Comparison of ENCODE assay signal across 13 mouse cellular contexts in genomic region chr9:99418377-99418776, GRCm38 (mm10). TPM values are rescaled to one million over a fixed set of nuclear protein-coding genes. Genes with fewer than 3 reads are reported as not detected.
DNase-seq lines count a peak whose midpoint lies in the region; ATAC-seq and TF ChIP-seq lines count a peak whose summit lies in the region.
"Had no signal": no experiment of that assay in that cellular context is flagged by ENCODE, and none has a peak within 500 bp of the region (broad histone marks: within the 10 kb centered on the region; RNA-seq: fewer than 3 reads in every experiment).

No protein-coding gene starts in this region.

- no peak for TF ChIP-seq CTCF in CH12.LX (conservative IDR thresholded peaks at IDR 0.05 in 1 of 2, IDR thresholded peaks at IDR 0.05 in 1 of 2; ENCODE audit: low read depth in 2 of 2, low read length in 2 of 2)
- no peak for TF ChIP-seq CTCF in thymus, adult 2 months (IDR thresholded peaks at IDR 0.05; ENCODE audit: borderline replicate concordance, control insufficient read depth, extremely low read depth, insufficient read depth, low read length, poor library complexity)

- in situ Hi-C loops in CH12.LX (cut with MboI; ENCODE audit: low pct_ligation_motif_present, low pct_unique_long_range_greater_than_20kb, low sequenced_read_pairs): no loop called here

- H3K27ac ChIP-seq in CH12.LX (ENCODE audit: insufficient read depth, low read depth): no peak overlapping the region
- peak overlapping the region; percentile 74 for H3K27ac ChIP-seq in limb, embryonic 15.5 days
- H3K27ac ChIP-seq in thymus, adult 2 months (ENCODE audit: control insufficient read depth, insufficient read depth, low read length): no peak overlapping the region
- H3K27ac ChIP-seq: limb, embryonic 12.5 days; stomach, embryonic 15.5 days had no signal

- peaks cover 8 to 17% of the 10 kb centered on the region in 2 experiments for H3K4me1 ChIP-seq in CH12.LX (ENCODE audit: control insufficient read depth in 1 of 2, insufficient read depth in 2 of 2)
- H3K4me1 ChIP-seq in limb, embryonic 15.5 days: peaks cover 39% of the 10 kb centered on the region
- H3K4me1 ChIP-seq in thymus, adult 2 months (replicated peaks; ENCODE audit: control insufficient read depth, insufficient read depth, low read length): peaks cover 7% of the 10 kb centered on the region
- H3K4me1 ChIP-seq: stomach, embryonic 15.5 days had no signal

- H3K4me3 ChIP-seq in CH12.LX (replicated peaks in 1 of 3; ENCODE audit: low read depth in 2 of 3, low read length in 2 of 3, poor library complexity in 1 of 3): no peak overlapping the region
- H3K4me3 ChIP-seq in limb, embryonic 15.5 days: no peak overlapping the region
- no peak overlapping the region for H3K4me3 ChIP-seq in thymus, adult 2 months (ENCODE audit: control insufficient read depth, insufficient read depth, low read length)
- H3K4me3 ChIP-seq: limb, embryonic 12.5 days; stomach, embryonic 15.5 days had no signal

- dilution Hi-C loops in CH12.LX (cut with MboI; ENCODE audit: extremely low pct_ligation_motif_present, extremely low pct_unique_long_range_greater_than_20kb, low sequenced_read_pairs): no loop called here

- no peak overlapping the region for H3K9ac ChIP-seq in CH12.LX (ENCODE audit: insufficient read depth, low read depth)
- H3K9ac ChIP-seq in limb, embryonic 15.5 days: no peak overlapping the region
- H3K9ac ChIP-seq: limb, embryonic 12.5 days; stomach, embryonic 15.5 days had no signal

- DNase-seq in cerebellum, postnatal 14 days: peak; percentile 69 to 73
- DNase-seq in cerebellum, adult 8-10 months: no peak
- no peak for DNase-seq in CH12.LX (ENCODE audit: extremely low read depth)
- DNase-seq in heart, postnatal 25 days (ENCODE audit: low spot score): no peak
- DNase-seq in thymus, adult 2 months: no peak
- no peak for DNase-seq in gastrocnemius, postnatal 10 days
- DNase-seq: adrenal gland, postnatal 10 days had no signal

- no peak overlapping the region for H3K4me2 ChIP-seq in CH12.LX (ENCODE audit: insufficient read depth, low read depth, poor library complexity, severe bottlenecking)
- no peak overlapping the region for H3K4me2 ChIP-seq in limb, embryonic 15.5 days
- H3K4me2 ChIP-seq: limb, embryonic 12.5 days; stomach, embryonic 15.5 days had no signal

- no peaks in the 10 kb centered on the region for H3K79me2 ChIP-seq in CH12.LX (replicated peaks; ENCODE audit: control insufficient read depth, extremely low read depth, insufficient read depth, poor library complexity, severe bottlenecking)

- 41% methylated on average over 5 of the region's 5 CpGs for WGBS in limb, embryonic 15.5 days
- WGBS in thymus, adult 2 months: 74% methylated on average over 5 of the region's 5 CpGs

- no peak for TF ChIP-seq RAD21 in CH12.LX (IDR thresholded peaks at IDR 0.05; ENCODE audit: low read depth, low read length)

- H3K9me3 ChIP-seq in CH12.LX (replicated peaks; ENCODE audit: low read length): no peaks in the 10 kb centered on the region
- no peaks in the 10 kb centered on the region for H3K9me3 ChIP-seq in limb, embryonic 15.5 days
- H3K9me3 ChIP-seq: limb, embryonic 12.5 days; stomach, embryonic 15.5 days had no signal

- no peaks in the 10 kb centered on the region for H3K36me3 ChIP-seq in CH12.LX (replicated peaks in 1 of 2; ENCODE audit: control insufficient read depth in 1 of 2, insufficient read depth in 1 of 2, low read length in 1 of 2)
- H3K36me3 ChIP-seq in limb, embryonic 15.5 days: no peaks in the 10 kb centered on the region
- H3K36me3 ChIP-seq in thymus, adult 2 months (ENCODE audit: control insufficient read depth, insufficient read depth, low read length): no peaks in the 10 kb centered on the region
- H3K36me3 ChIP-seq: limb, embryonic 12.5 days; stomach, embryonic 15.5 days had no signal

- peak; percentile 13; the same call in 1 of the 2 replicates for ATAC-seq in granulocyte monocyte progenitor cell, adult 5-6 weeks (replicated peaks; ENCODE audit: poor library complexity, severe bottlenecking)
- peak; percentile 53; the same call in 1 of the 2 replicates for ATAC-seq in limb, embryonic 15.5 days (ENCODE audit: insufficient number of reproducible peaks, low FRiP score, low TSS enrichment, low read depth)

- intact Hi-C loops in heart, postnatal 25 days (cut with DNase I): no loop called here

- peaks cover 3% of the 10 kb centered on the region for H3K27me3 ChIP-seq in CH12.LX (replicated peaks)
- H3K27me3 ChIP-seq in limb, embryonic 15.5 days: no peaks in the 10 kb centered on the region
- no peaks in the 10 kb centered on the region for H3K27me3 ChIP-seq in thymus, adult 2 months (ENCODE audit: control insufficient read depth, insufficient read depth, low read length)
- H3K27me3 ChIP-seq: limb, embryonic 12.5 days; stomach, embryonic 15.5 days had no signal

- TF ChIP-seq POLR2A in CH12.LX (IDR thresholded peaks at IDR 0.05; ENCODE audit: low read depth, low read length): no peak
- TF ChIP-seq POLR2A in thymus, adult 2 months (IDR thresholded peaks at IDR 0.05; ENCODE audit: control insufficient read depth, extremely low read depth, insufficient read depth, low read length, poor library complexity): no peak

- TF ChIP-seq EP300 in CH12.LX (IDR thresholded peaks at IDR 0.05; ENCODE audit: low read length): no peak

TF ChIP-seq in CH12.LX, 34 proteins besides CTCF, POLR2A, EP300 and RAD21:
- no peak for TF ChIP-seq ETS1 (conservative IDR thresholded peaks at IDR 0.05; ENCODE audit: low read depth, low read length)
- peak; percentile 28; the same call in 1 of the 2 replicates for TF ChIP-seq BHLHE40 (IDR thresholded peaks at IDR 0.05; ENCODE audit: low read depth, low read length)

RNA-seq across cellular contexts. Expression of gene Mras, which starts 18.8 kb away (rescaled TPM):
- total RNA-seq in CH12.LX (2012; rRNA removed): 0.21 TPM in 1 of 2 replicates, not detected in the other
- not detected in 2 replicates for total RNA-seq in CH12.LX (2014; rRNA removed)
- not detected in 2 replicates for polyA plus RNA-seq in CH12.LX (2012; ENCODE audit: insufficient read length, low read depth)
- total RNA-seq in granulocyte monocyte progenitor cell, adult 5-6 weeks (2014; fragmentation: Nextera tagmentation): 6.7 and 19.6 TPM in 2 replicates
- total RNA-seq in granulocyte monocyte progenitor cell, adult 5-6 weeks (2017): 3.2 and 9.2 TPM in 2 replicates
- polyA plus RNA-seq in limb, embryonic 15.5 days (2015; fragmentation: Nextera tagmentation; extraction: Ambion mirVana): 25.3 and 27.7 TPM in 2 replicates
- 1 to 10 TPM; 4.8 to 6.8 TPM for total RNA-seq in heart, postnatal 25 days (2021)
- 7.4 and 14.9 TPM in 2 replicates for polyA plus RNA-seq in thymus, adult 2 months (2012; rRNA removed)
- total RNA-seq in gastrocnemius, postnatal 10 days (2021): 10 to 100 TPM in 1 of 2 experiments, 1 to 10 TPM in 1; 9.7 to 10.6 TPM
- total RNA-seq: monocyte, adult 5-6 weeks had no signal

RNA-seq across cellular contexts. Expression of gene Nme9, which starts 32.9 kb away (rescaled TPM):
- total RNA-seq in CH12.LX (2012; rRNA removed): not detected in 2 replicates
- not detected in 2 replicates for total RNA-seq in CH12.LX (2014; rRNA removed)
- not detected in 2 replicates for polyA plus RNA-seq in CH12.LX (2012; ENCODE audit: insufficient read length, low read depth)
- total RNA-seq in granulocyte monocyte progenitor cell, adult 5-6 weeks (2014; fragmentation: Nextera tagmentation): not detected in 2 replicates
- total RNA-seq in granulocyte monocyte progenitor cell, adult 5-6 weeks (2017): not detected in 2 replicates
- not detected in 2 replicates for polyA plus RNA-seq in limb, embryonic 15.5 days (2015; fragmentation: Nextera tagmentation; extraction: Ambion mirVana)
- not detected for total RNA-seq in heart, postnatal 25 days (2021)
- 0.43 TPM in 1 of 2 replicates, not detected in the other for polyA plus RNA-seq in thymus, adult 2 months (2012; rRNA removed)
- total RNA-seq in gastrocnemius, postnatal 10 days (2021): not detected
- total RNA-seq: adrenal gland, postnatal 10 days; heart, postnatal 10 days; monocyte, adult 5-6 weeks had no signal
- polyA plus RNA-seq: limb, embryonic 12.5 days had no signal

Comparison
In these comparisons a context has a peak if more than half of its experiments do, and no peak if none do; other contexts are left out.
1. DNase-seq: peak in cerebellum, postnatal 14 days (2 of 2); none in cerebellum, adult 8-10 months (single experiment), CH12.LX (single experiment), heart, postnatal 25 days (single experiment), thymus, adult 2 months (single experiment) and gastrocnemius, postnatal 10 days (single experiment).